Mouse (Mus musculus) midbrain, embryonic 16.5 days (tissue): ENCODE results near the gene Olfr65. TPM values are rescaled to one million over a fixed set of nuclear protein-coding genes. Genes with fewer than 3 reads are reported as not detected.

Experiments used
- ATAC-seq: fragments of 200-750 bp; cut with Nextera tagmentation; 2 replicates; pipeline ENCODE4 v1.8.0; 2017; ENCODE audit warnings: moderate TSS enrichment
- H3K27ac ChIP-seq: fragments of 300-500 bp; sonication (generic); 2 replicates; pipeline ENCODE4 v1.5.1; 2014; ENCODE audit warnings: mild to moderate bottlenecking, low read length, mixed read lengths
- H3K27me3 ChIP-seq: fragments of 300-500 bp; sonication (generic); 2 replicates; pipeline ENCODE4 v1.6.1; 2014; ENCODE audit warnings: low read depth, low read length, mixed read lengths; ENCODE audit not compliant: control insufficient read depth, insufficient read depth
- H3K36me3 ChIP-seq: fragments of 300-500 bp; sonication (generic); 2 replicates; pipeline ENCODE4 v1.6.1; 2014; ENCODE audit warnings: mild to moderate bottlenecking, low read length, moderate library complexity, mixed read lengths; ENCODE audit not compliant: control insufficient read depth, insufficient read depth
- H3K4me1 ChIP-seq: fragments of 300-500 bp; sonication (generic); 2 replicates; pipeline ENCODE4 v1.6.1; 2014; ENCODE audit warnings: mild to moderate bottlenecking, low read length, mixed read lengths; ENCODE audit not compliant: control insufficient read depth, insufficient read depth
- H3K4me2 ChIP-seq: fragments of 300-500 bp; sonication (generic); 2 replicates; pipeline ENCODE4 v1.6.1; 2014; ENCODE audit warnings: mild to moderate bottlenecking, low read length, mixed read lengths
- H3K4me3 ChIP-seq: fragments of 300-500 bp; sonication (generic); 2 replicates; pipeline ENCODE4 v1.5.1; 2014; ENCODE audit warnings: low read depth, mild to moderate bottlenecking, low read length, moderate library complexity, mixed read lengths
- H3K9ac ChIP-seq: fragments of 300-500 bp; sonication (generic); 2 replicates; pipeline ENCODE4 v1.6.1; 2014; ENCODE audit warnings: low read depth, low read length, mixed read lengths
- H3K9me3 ChIP-seq: fragments of 300-500 bp; sonication (generic); replicated peaks from 2 replicates; pipeline ENCODE4 v1.6.1; 2014; ENCODE audit warnings: mild to moderate bottlenecking, low read length, mixed read lengths; ENCODE audit not compliant: control insufficient read depth, poor library complexity, severe bottlenecking
- polyA plus RNA-seq: library from polyadenylated mRNA; unstranded; fragments of >200 nt; fragmentation: Nextera tagmentation; extraction: Ambion mirVana; gene quantifications from 2 replicates; pipeline ENCODE4 v1.2.1, GENCODE M21; 2015

The Olfr65 gene
- polyA plus RNA-seq, 1 experiment from 2014 or later, result not detected

GRCm38 (mm10) chr7:103944137-103944536, 40.9 kb downstream of the Olfr65 start, which contains the start of gene Olfr633:
Gene Olfr633 (plus strand): TSS chr7:103944437.
- Histone ChIP-seq H3K4me1 (no peaks in the 10 kb centered on the region), H3K36me3 (no peaks in the 10 kb centered on the region), H3K27me3 (no peaks in the 10 kb centered on the region), H3K4me2 (no peak within 1 kb of the TSS), H3K4me3 (no peak within 1 kb of the TSS), H3K9ac (no peak within 1 kb of the TSS), H3K27ac (no peak within 1 kb of the TSS), H3K9me3 (no peaks in the 10 kb centered on the region)
- no peak for ATAC-seq

Other genes with a start within 250 kb of the Olfr65 start
- not detected in 2 replicates for gene Olfr623, start 239.8 kb upstream of the Olfr65 start, polyA plus RNA-seq
- not detected in 2 replicates for gene Olfr624, start 232.3 kb upstream of the Olfr65 start, polyA plus RNA-seq
- gene Olfr625-ps1, start 220.8 kb upstream of the Olfr65 start, polyA plus RNA-seq, result not detected in 2 replicates
- not detected in 2 replicates for gene Olfr243, start 188.8 kb upstream of the Olfr65 start, polyA plus RNA-seq
- gene Olfr628, start 173.1 kb upstream of the Olfr65 start, polyA plus RNA-seq, result not detected in 2 replicates
- gene Olfr629, start 158.5 kb upstream of the Olfr65 start, polyA plus RNA-seq, result not detected in 2 replicates
- not detected in 2 replicates for gene Olfr630, start 146.2 kb upstream of the Olfr65 start, polyA plus RNA-seq
- gene Olfr69, start 131.9 kb upstream of the Olfr65 start, polyA plus RNA-seq, result not detected in 2 replicates
- gene Olfr68, start 123.8 kb upstream of the Olfr65 start, polyA plus RNA-seq, result not detected in 2 replicates
- not detected in 2 replicates for gene Olfr67, start 111.7 kb upstream of the Olfr65 start, polyA plus RNA-seq
- gene Hbb-bt, start 89.5 kb upstream of the Olfr65 start, polyA plus RNA-seq, result 1,229 and 1,369 TPM in 2 replicates
- gene Hbb-bs, start 75.4 kb upstream of the Olfr65 start, polyA plus RNA-seq, result 4,227 and 4,621 TPM in 2 replicates
- gene Hbb-bh2, start 63.0 kb upstream of the Olfr65 start, polyA plus RNA-seq, result not detected in 2 replicates
- not detected in 2 replicates for gene Hbb-bh1, start 60.3 kb upstream of the Olfr65 start, polyA plus RNA-seq
- 6.2 and 23.2 TPM in 2 replicates for gene Hbb-y, start 50.3 kb upstream of the Olfr65 start, polyA plus RNA-seq
- gene Olfr66, start 17.2 kb upstream of the Olfr65 start, polyA plus RNA-seq, result not detected in 2 replicates
- not detected in 2 replicates for gene Olfr64, start 9.0 kb upstream of the Olfr65 start, polyA plus RNA-seq
- not detected in 2 replicates for gene Olfr631, start 25.3 kb downstream of the Olfr65 start, polyA plus RNA-seq
- gene Olfr632, start 30.9 kb downstream of the Olfr65 start, polyA plus RNA-seq, result not detected in 2 replicates
- not detected in 2 replicates for gene Olfr633, start 41.0 kb downstream of the Olfr65 start, polyA plus RNA-seq
- gene Olfr635, start 67.7 kb downstream of the Olfr65 start, polyA plus RNA-seq, result 0.03 TPM in 1 of 2 replicates, not detected in the other
- gene Olfr638, start 95.3 kb downstream of the Olfr65 start, polyA plus RNA-seq, result not detected in 2 replicates
- 0.04 TPM in 1 of 2 replicates, not detected in the other for gene Olfr639, start 113.8 kb downstream of the Olfr65 start, polyA plus RNA-seq
- gene Olfr640, start 122.1 kb downstream of the Olfr65 start, polyA plus RNA-seq, result not detected in 2 replicates
- not detected in 2 replicates for gene Olfr641, start 132.0 kb downstream of the Olfr65 start, polyA plus RNA-seq
- gene Olfr642, start 149.2 kb downstream of the Olfr65 start, polyA plus RNA-seq, result not detected in 2 replicates
- not detected in 2 replicates for gene 4930516K23Rik, start 158.0 kb downstream of the Olfr65 start, polyA plus RNA-seq
- not detected in 2 replicates for gene Olfr644, start 168.4 kb downstream of the Olfr65 start, polyA plus RNA-seq
- not detected in 2 replicates for gene Olfr645, start 182.0 kb downstream of the Olfr65 start, polyA plus RNA-seq
- not detected in 2 replicates for gene Olfr646, start 201.4 kb downstream of the Olfr65 start, polyA plus RNA-seq
- not detected in 2 replicates for gene Ubqln5, start 226.3 kb downstream of the Olfr65 start, polyA plus RNA-seq
- gene Olfr643, start 233.9 kb downstream of the Olfr65 start, polyA plus RNA-seq, result not detected in 2 replicates
- not detected in 2 replicates for gene Ubqln3, start 239.8 kb downstream of the Olfr65 start, polyA plus RNA-seq
- not detected in 2 replicates for gene Ubqlnl, start 247.1 kb downstream of the Olfr65 start, polyA plus RNA-seq